Mouse (Mus musculus) T-cell, adult 66 days (primary cell): ENCODE measurements around the gene Gckr. TPM values are rescaled to one million over a fixed set of nuclear protein-coding genes. Genes with fewer than 3 reads are reported as not detected.

Experiments used
- total RNA-seq, 2 experiments: library from RNA; stranded (reverse); gene quantifications; 3 replicates in 1 of 2; 4 replicates in 1 of 2; pipeline ENCODE4 v1.2.4; 2023

The Gckr gene
- not detected for total RNA-seq

GRCm38 (mm10) chr5:31297047-31297757 is at the start of gene Gckr:
TSS of gene Gckr (plus strand) at chr5:31297443.

GRCm38 (mm10) chr5:31251541-31252101 is 45.6 kb upstream of the Gckr start, which contains the start of gene Krtcap3:
TSS of gene Krtcap3 (plus strand) at chr5:31251691.

DNA sequence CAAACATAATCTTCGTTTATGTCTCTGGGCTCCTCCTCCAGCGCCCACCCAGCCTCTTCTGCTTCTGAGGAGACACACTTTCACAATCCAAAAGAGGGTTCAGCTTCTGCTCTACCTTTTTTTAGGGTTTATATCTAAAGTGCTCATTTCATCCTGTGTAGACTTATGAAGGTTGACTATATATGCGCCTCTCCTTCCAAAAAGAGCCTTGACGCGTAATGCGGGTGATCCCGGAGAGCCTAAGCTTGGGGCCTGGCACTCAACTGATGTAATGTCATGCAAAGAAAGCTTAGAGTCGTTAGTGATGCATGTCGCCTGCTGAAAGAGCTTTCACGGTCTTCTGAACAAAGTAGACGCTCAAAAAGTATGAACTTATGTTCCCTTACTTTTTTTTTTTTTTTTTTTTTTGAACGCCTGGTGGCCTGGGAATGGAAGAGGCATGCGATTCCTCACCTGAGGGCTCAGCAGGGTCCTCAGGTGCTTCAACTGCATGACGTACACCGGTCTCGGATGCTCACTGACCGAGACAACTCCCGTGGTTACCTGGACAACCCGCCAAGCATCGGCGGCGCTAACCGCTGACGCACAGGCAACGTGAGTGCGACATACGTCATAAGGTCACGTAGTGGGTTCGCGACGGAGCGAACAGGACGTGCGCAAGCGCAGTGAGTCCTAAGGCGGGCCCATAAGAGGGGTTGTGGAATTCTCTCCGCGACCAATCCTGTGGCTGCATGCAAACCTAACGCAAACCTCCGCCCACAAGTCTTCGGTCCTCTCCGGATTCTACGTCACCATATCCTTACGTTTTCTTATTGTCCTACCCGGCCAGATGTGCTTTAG is 6.5 kb upstream of the Gckr start, which contains the start of gene Ift172:
Gene Ift172, minus strand, starts transcription at position 596 of the 840 bp plus-strand sequence.

DNA sequence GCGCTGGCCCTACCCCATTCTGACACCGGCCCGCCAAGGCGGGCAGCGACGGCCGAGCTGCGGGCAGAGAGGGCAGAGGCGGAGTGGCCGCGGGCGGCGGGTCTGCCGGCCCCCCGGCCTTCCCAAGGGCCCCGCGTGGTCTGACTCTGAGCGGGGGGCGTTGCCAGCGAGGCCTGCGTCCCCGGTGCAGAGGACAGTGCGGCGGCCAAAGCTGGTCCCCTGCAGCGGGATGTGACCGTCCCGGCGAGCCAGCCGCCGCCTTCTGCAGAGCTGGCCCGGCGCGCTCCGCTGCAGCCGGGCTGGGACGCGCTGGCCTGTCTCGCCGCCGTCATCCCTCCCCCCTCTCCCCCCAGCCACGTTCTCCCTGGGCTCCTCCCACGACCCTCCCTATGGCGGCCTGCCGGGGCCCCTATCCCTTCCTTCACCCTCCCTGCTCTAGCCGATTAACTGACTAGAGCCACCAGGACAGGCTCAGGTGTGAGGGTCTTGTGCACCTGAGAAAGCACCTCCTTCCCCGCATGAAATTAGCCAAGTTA is 1.6 kb upstream of the Gckr start, which contains the start of gene Fndc4:
Gene Fndc4, minus strand, starts transcription at position 475 of the 536 bp plus-strand sequence.

Other genes starting within 250 kb of the Gckr start
- 10 to 100 TPM; 28.9 to 36.2 TPM for gene Atraid, start 249.1 kb upstream of the Gckr start, total RNA-seq
- 10 to 100 TPM; 11.3 to 11.4 TPM for gene Slc5a6, start 248.5 kb upstream of the Gckr start, total RNA-seq
- 10 to 100 TPM; 57.5 to 68.5 TPM for gene Cad, start 242.7 kb upstream of the Gckr start, total RNA-seq
- not detected for gene Dnajc5g, start 191.2 kb upstream of the Gckr start, total RNA-seq
- gene Slc30a3, start 189.2 kb upstream of the Gckr start, total RNA-seq, result under 1 TPM in 1 of 2 experiments, not detected in 1; 0.30 TPM
- gene Trim54, start 180.7 kb upstream of the Gckr start, total RNA-seq, result not detected
- gene Ucn, start 158.6 kb upstream of the Gckr start, total RNA-seq, result not detected
- 10 to 100 TPM; 19.5 to 25.3 TPM for gene Mpv17, start 143.2 kb upstream of the Gckr start, total RNA-seq
- gene Gm29609, start 117.5 kb upstream of the Gckr start, total RNA-seq, result 1 to 10 TPM; 7.3 to 7.7 TPM
- gene Gtf3c2, start 117.3 kb upstream of the Gckr start, total RNA-seq, result 100 to 1,000 TPM; 163 to 187 TPM
- gene Snx17, start 104.2 kb upstream of the Gckr start, total RNA-seq, result 10 to 100 TPM; 72.2 to 74.2 TPM
- 10 to 100 TPM; 38.2 to 38.9 TPM for gene Eif2b4, start 104.0 kb upstream of the Gckr start, total RNA-seq
- 10 to 100 TPM; 31.7 to 31.8 TPM for gene Zfp513, start 95.1 kb upstream of the Gckr start, total RNA-seq
- 100 to 1,000 TPM; 134 to 136 TPM for gene Ppm1g, start 76.8 kb upstream of the Gckr start, total RNA-seq
- 100 to 1,000 TPM; 162 to 163 TPM for gene Nrbp1, start 56.6 kb upstream of the Gckr start, total RNA-seq
- not detected for gene Gm9970, start 56.2 kb upstream of the Gckr start, total RNA-seq
- 10 to 100 TPM; 17.3 to 30.1 TPM for gene Krtcap3, start 45.8 kb upstream of the Gckr start, total RNA-seq
- gene Ift172, start 6.3 kb upstream of the Gckr start, total RNA-seq, result 10 to 100 TPM; 14.2 to 18.8 TPM
- not detected for gene Fndc4, start 1.4 kb upstream of the Gckr start, total RNA-seq
- 10 to 100 TPM; 38.2 to 40.7 TPM for gene Zfp512, start 155.0 kb downstream of the Gckr start, total RNA-seq
- gene 4930548H24Rik, start 188.3 kb downstream of the Gckr start, total RNA-seq, result 1 to 10 TPM; 3.2 to 3.4 TPM
- 10 to 100 TPM; 50.6 TPM for gene Gpn1, start 197.3 kb downstream of the Gckr start, total RNA-seq
- gene Slc4a1ap, start 229.6 kb downstream of the Gckr start, total RNA-seq, result 10 to 100 TPM; 70.4 to 77.8 TPM
- gene Supt7l, start 230.4 kb downstream of the Gckr start, total RNA-seq, result 10 to 100 TPM; 25.0 to 26.2 TPM